Mouse (Mus musculus): Measurements from ENCODE around the gene Slc4a8. TPM values are rescaled to one million over a fixed set of nuclear protein-coding genes. Genes with fewer than 3 reads are reported as not detected.
A peak's percentile ranks its signal among the peaks of the same experiment; 100 is the strongest.

Gene Slc4a8
- polyA plus RNA-seq, 1 experiment from 2014 or later = 1.0 TPM

- Histone ChIP-seq H3K4me2 (ENCODE audit: low read depth, low read length) (no peak overlapping the region), H3K9ac (replicated peaks) (no peak overlapping the region), H3K27me3 (ENCODE audit: insufficient read depth, low read length) (peaks cover 5% of the 10 kb centered on the region; the same call in 1 of the 2 replicates), H3K27ac (ENCODE audit: low read depth) (no peak overlapping the region), H3K36me3 (replicated peaks; ENCODE audit: insufficient read depth, low read length) (no peaks in the 10 kb centered on the region), H3K4me1 (ENCODE audit: insufficient read depth) (no peaks in the 10 kb centered on the region), H3K4me3 (ENCODE audit: low read depth, low read length) (no peak overlapping the region), H3K9me3 (ENCODE audit: low read length) (no peaks in the 10 kb centered on the region)
- ATAC-seq (no peak), DNase-seq (no peak)
- TF ChIP-seq CTCF (IDR thresholded peaks at IDR 0.05; ENCODE audit: low read depth) (no peak), EP300 (IDR thresholded peaks at IDR 0.05; ENCODE audit: low read depth) (no peak)
- 39% methylated on average over 5 of the region's 5 CpGs for WGBS (ENCODE audit: insufficient replicate concordance)
Observed at GRCm38 (mm10) chr15:100860856-100861255, 99.3 kb downstream of the Slc4a8 start.

- H3K4me2 ChIP-seq (ENCODE audit: low read depth, low read length) = no peak overlapping the region
- 34% methylated on average over 3 of the region's 3 CpGs for WGBS (ENCODE audit: insufficient replicate concordance)
- H3K9ac ChIP-seq (replicated peaks) = no peak overlapping the region
- TF ChIP-seq EP300 (IDR thresholded peaks at IDR 0.05; ENCODE audit: low read depth) (no peak), CTCF (IDR thresholded peaks at IDR 0.05; ENCODE audit: low read depth) (peak; percentile 15; the same call in 1 of the 2 replicates)
- no peaks in the 10 kb centered on the region for H3K36me3 ChIP-seq (replicated peaks; ENCODE audit: insufficient read depth, low read length)
- DNase-seq (no peak), ATAC-seq (no peak)
- H3K27ac ChIP-seq (ENCODE audit: low read depth) = no peak overlapping the region
- no peak overlapping the region for H3K4me3 ChIP-seq (ENCODE audit: low read depth, low read length)
- H3K4me1 ChIP-seq (ENCODE audit: insufficient read depth) = peaks cover 2% of the 10 kb centered on the region; the same call in 1 of the 2 replicates
- peaks cover 22% of the 10 kb centered on the region for H3K27me3 ChIP-seq (ENCODE audit: insufficient read depth, low read length)
- no peaks in the 10 kb centered on the region for H3K9me3 ChIP-seq (ENCODE audit: low read length)
Observed at GRCm38 (mm10) chr15:100865556-100865955, 104.0 kb downstream of the Slc4a8 start.

- no peaks in the 10 kb centered on the region for H3K36me3 ChIP-seq (replicated peaks; ENCODE audit: insufficient read depth, low read length)
- H3K4me2 ChIP-seq (ENCODE audit: low read depth, low read length) = peak within 1 kb of the TSS; percentile 71
- no peak within 1 kb of the TSS for H3K27ac ChIP-seq (ENCODE audit: low read depth)
- ATAC-seq (no peak), DNase-seq (no peak)
- H3K9me3 ChIP-seq (ENCODE audit: low read length) = no peaks in the 10 kb centered on the region
- H3K4me1 ChIP-seq (ENCODE audit: insufficient read depth) = peaks cover 3% of the 10 kb centered on the region; the same call in 1 of the 2 replicates
- 65% methylated on average over 7 of the region's 7 CpGs for WGBS (ENCODE audit: insufficient replicate concordance)
- peaks cover 49% of the 10 kb centered on the region for H3K27me3 ChIP-seq (ENCODE audit: insufficient read depth, low read length)
- H3K4me3 ChIP-seq (ENCODE audit: low read depth, low read length) = peak within 1 kb of the TSS; percentile 39
- TF ChIP-seq CTCF (IDR thresholded peaks at IDR 0.05; ENCODE audit: low read depth) (no peak), EP300 (IDR thresholded peaks at IDR 0.05; ENCODE audit: low read depth) (no peak)
- H3K9ac ChIP-seq (replicated peaks) = no peak within 1 kb of the TSS
Observed at GRCm38 (mm10) chr15:100869558-100869957, 108.0 kb downstream of the Slc4a8 start, which contains the start of gene Scn8a. TSS of gene Scn8a (plus strand) at chr15:100869858.

- Histone ChIP-seq H3K27me3 (ENCODE audit: insufficient read depth, low read length) (peaks cover 49% of the 10 kb centered on the region), H3K36me3 (replicated peaks; ENCODE audit: insufficient read depth, low read length) (no peaks in the 10 kb centered on the region), H3K4me2 (ENCODE audit: low read depth, low read length) (peak overlapping the region; percentile 71), H3K4me3 (ENCODE audit: low read depth, low read length) (peak overlapping the region; percentile 39), H3K4me1 (ENCODE audit: insufficient read depth) (peaks cover 3% of the 10 kb centered on the region; the same call in 1 of the 2 replicates), H3K27ac (ENCODE audit: low read depth) (no peak overlapping the region), H3K9ac (replicated peaks) (no peak overlapping the region), H3K9me3 (ENCODE audit: low read length) (no peaks in the 10 kb centered on the region)
- peak; percentile 56 for DNase-seq
- no peak for ATAC-seq
- 3% methylated on average over 50 of the region's 66 CpGs for WGBS (ENCODE audit: insufficient replicate concordance)
- TF ChIP-seq CTCF (IDR thresholded peaks at IDR 0.05; ENCODE audit: low read depth) (peak; percentile 6; the same call in 1 of the 2 replicates), EP300 (IDR thresholded peaks at IDR 0.05; ENCODE audit: low read depth) (no peak)
Observed at GRCm38 (mm10) chr15:100870001-100870774, 108.6 kb downstream of the Slc4a8 start.

GRCm38 (mm10) chr15:100870775-100871106 is 109.2 kb downstream of the Slc4a8 start:
- TF ChIP-seq CTCF (IDR thresholded peaks at IDR 0.05; ENCODE audit: low read depth) (no peak), EP300 (IDR thresholded peaks at IDR 0.05; ENCODE audit: low read depth) (no peak)
- H3K27ac ChIP-seq (ENCODE audit: low read depth) = no peak overlapping the region
- H3K4me3 ChIP-seq (ENCODE audit: low read depth, low read length) = peak overlapping the region; percentile 40
- no peaks in the 10 kb centered on the region for H3K36me3 ChIP-seq (replicated peaks; ENCODE audit: insufficient read depth, low read length)
- H3K4me2 ChIP-seq (ENCODE audit: low read depth, low read length) = peak overlapping the region; percentile 71
- H3K27me3 ChIP-seq (ENCODE audit: insufficient read depth, low read length) = peaks cover 49% of the 10 kb centered on the region
- 0% methylated on average over 11 of the region's 69 CpGs for WGBS (ENCODE audit: insufficient replicate concordance)
- no peak for ATAC-seq
- H3K9ac ChIP-seq (replicated peaks) = no peak overlapping the region
- no peaks in the 10 kb centered on the region for H3K9me3 ChIP-seq (ENCODE audit: low read length)
- DNase-seq = no peak
- peaks cover 3% of the 10 kb centered on the region; the same call in 1 of the 2 replicates for H3K4me1 ChIP-seq (ENCODE audit: insufficient read depth)

GRCm38 (mm10) chr15:100871107-100872011 is 109.8 kb downstream of the Slc4a8 start:
- Histone ChIP-seq H3K9me3 (ENCODE audit: low read length) (no peaks in the 10 kb centered on the region), H3K4me2 (ENCODE audit: low read depth, low read length) (peak overlapping the region; percentile 71), H3K4me1 (ENCODE audit: insufficient read depth) (peaks cover 3% of the 10 kb centered on the region; the same call in 1 of the 2 replicates), H3K4me3 (ENCODE audit: low read depth, low read length) (peak overlapping the region; percentile 40), H3K9ac (replicated peaks) (no peak overlapping the region), H3K27ac (ENCODE audit: low read depth) (no peak overlapping the region), H3K36me3 (replicated peaks; ENCODE audit: insufficient read depth, low read length) (no peaks in the 10 kb centered on the region), H3K27me3 (ENCODE audit: insufficient read depth, low read length) (peaks cover 52% of the 10 kb centered on the region)
- WGBS (ENCODE audit: insufficient replicate concordance) = 2% methylated on average over 36 of the region's 53 CpGs
- TF ChIP-seq CTCF (IDR thresholded peaks at IDR 0.05; ENCODE audit: low read depth) (no peak), EP300 (IDR thresholded peaks at IDR 0.05; ENCODE audit: low read depth) (no peak)
- ATAC-seq (no peak), DNase-seq (no peak)

All from liver, postnatal 0 days (tissue).